Mouse (Mus musculus) embryonic facial prominence, embryonic 11.5 days (tissue): ENCODE data around the gene Ccdc30. TPM values are rescaled to one million over a fixed set of nuclear protein-coding genes. Genes with fewer than 3 reads are reported as not detected.

Experiments
- ATAC-seq: fragments of 200-750 bp; cut with Nextera tagmentation; replicated peaks from 2 replicates; pipeline ENCODE4 v1.8.0; 2017; ENCODE audit warnings: low read depth; ENCODE audit not compliant: insufficient number of reproducible peaks, low FRiP score, low TSS enrichment
- DNase-seq: peaks from one replicate; pipeline ENCODE4 v3.0.0-alpha.2; 2015; ENCODE audit warnings: low spot score
- H3K27ac ChIP-seq: fragments of 300-500 bp; sonication (generic); replicated peaks from 2 replicates; pipeline ENCODE4 v1.5.1; 2014; ENCODE audit warnings: mild to moderate bottlenecking, low read depth, low read length, control low read depth
- H3K27me3 ChIP-seq: fragments of 300-500 bp; sonication (generic); 2 replicates; pipeline ENCODE4 v1.6.1; 2014; ENCODE audit warnings: mild to moderate bottlenecking, low read length, moderate library complexity, mixed read lengths; ENCODE audit not compliant: control insufficient read depth, insufficient read depth
- H3K36me3 ChIP-seq: fragments of 300-500 bp; sonication (generic); replicated peaks from 2 replicates; pipeline ENCODE4 v1.6.1; 2014; ENCODE audit warnings: low read depth, mild to moderate bottlenecking, low read length, moderate library complexity, mixed read lengths; ENCODE audit not compliant: control insufficient read depth, insufficient read depth
- H3K4me1 ChIP-seq: fragments of 300-500 bp; sonication (generic); 2 replicates; pipeline ENCODE4 v1.6.1; 2014; ENCODE audit warnings: low read length, mixed read lengths; ENCODE audit not compliant: control insufficient read depth, insufficient read depth
- H3K4me2 ChIP-seq: fragments of 300-500 bp; sonication (generic); 2 replicates; pipeline ENCODE4 v1.6.1; 2014; ENCODE audit warnings: low read depth, mild to moderate bottlenecking, control low read depth, low read length, moderate library complexity
- H3K4me3 ChIP-seq: fragments of 300-500 bp; sonication (generic); 2 replicates; pipeline ENCODE4 v1.5.1; 2014; ENCODE audit warnings: low read depth, low read length, control low read depth
- H3K9ac ChIP-seq: fragments of 300-500 bp; sonication (generic); replicated peaks from 2 replicates; pipeline ENCODE4 v1.6.1; 2014; ENCODE audit warnings: mild to moderate bottlenecking, control low read depth, low read length
- H3K9me3 ChIP-seq: fragments of 300-500 bp; sonication (generic); replicated peaks from 2 replicates; pipeline ENCODE4 v1.6.1; 2016; ENCODE audit warnings: mild to moderate bottlenecking, low read length, inconsistent platforms, mixed read lengths; ENCODE audit not compliant: control insufficient read depth
- WGBS: fragments of 180-500 bp; shearing (Covaris S2); extraction: QIAGEN DNeasy Blood & Tissue Kit; methylation state at CpG from one replicate; pipeline ENCODE4 v1.1.7; 2014; 5-methylcytosine and 5-hydroxymethylcytosine counted together
- polyA plus RNA-seq: library from polyadenylated mRNA; unstranded; fragments of >200 nt; fragmentation: Nextera tagmentation; extraction: Ambion mirVana; gene quantifications from 2 replicates; pipeline ENCODE4 v1.2.1, GENCODE M21; 2014

Gene Ccdc30
- polyA plus RNA-seq, 1 experiment from 2014 or later, result 6.7 TPM

DNA sequence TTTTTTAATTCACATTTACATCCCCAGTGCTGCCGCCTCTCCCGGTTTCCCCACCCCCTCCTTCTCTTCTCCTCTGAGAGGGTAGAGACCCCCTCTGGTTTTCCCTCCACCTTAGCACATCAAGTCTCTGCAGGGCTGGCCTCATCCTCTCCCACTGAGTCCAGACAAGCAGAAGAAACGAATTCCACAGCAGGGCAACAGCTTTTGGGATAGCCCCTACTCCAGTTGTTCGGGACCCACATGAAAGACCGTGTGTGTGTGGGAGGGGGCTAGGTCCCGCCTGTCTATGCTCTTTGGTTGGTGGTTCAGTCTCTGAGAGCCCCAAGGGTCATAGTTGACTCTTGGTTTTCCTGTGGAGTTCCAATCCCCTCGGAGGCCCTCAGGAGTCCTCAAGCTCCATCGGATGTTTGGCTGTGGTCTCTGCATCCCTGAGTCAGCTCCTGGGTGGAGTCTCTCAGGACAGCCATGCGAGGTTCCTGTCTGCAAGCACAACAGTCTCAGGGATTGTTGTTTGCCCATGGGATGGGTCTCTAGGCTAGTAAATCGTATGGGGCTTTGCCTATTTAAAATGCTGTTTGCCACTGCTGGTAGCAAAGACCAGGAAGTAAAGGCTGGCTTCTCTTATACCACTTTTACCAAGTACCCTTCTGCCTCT lies 94.3 kb downstream of the Ccdc30 start:
- peak overlapping the region; percentile 48 for H3K4me2 ChIP-seq
- no peaks in the 10 kb centered on the region for H3K27me3 ChIP-seq
- no peak overlapping the region for H3K27ac ChIP-seq
- H3K9me3 ChIP-seq, result no peaks in the 10 kb centered on the region
- DNase-seq (no peak), ATAC-seq (peak; percentile 61)
- peak overlapping the region; percentile 72 for H3K4me3 ChIP-seq
- H3K4me1 ChIP-seq, result no peaks in the 10 kb centered on the region
- H3K9ac ChIP-seq, result peak overlapping the region; percentile 56
- 26% methylated on average over 10 of the region's 10 CpGs for WGBS
- H3K36me3 ChIP-seq, result no peaks in the 10 kb centered on the region

DNA sequence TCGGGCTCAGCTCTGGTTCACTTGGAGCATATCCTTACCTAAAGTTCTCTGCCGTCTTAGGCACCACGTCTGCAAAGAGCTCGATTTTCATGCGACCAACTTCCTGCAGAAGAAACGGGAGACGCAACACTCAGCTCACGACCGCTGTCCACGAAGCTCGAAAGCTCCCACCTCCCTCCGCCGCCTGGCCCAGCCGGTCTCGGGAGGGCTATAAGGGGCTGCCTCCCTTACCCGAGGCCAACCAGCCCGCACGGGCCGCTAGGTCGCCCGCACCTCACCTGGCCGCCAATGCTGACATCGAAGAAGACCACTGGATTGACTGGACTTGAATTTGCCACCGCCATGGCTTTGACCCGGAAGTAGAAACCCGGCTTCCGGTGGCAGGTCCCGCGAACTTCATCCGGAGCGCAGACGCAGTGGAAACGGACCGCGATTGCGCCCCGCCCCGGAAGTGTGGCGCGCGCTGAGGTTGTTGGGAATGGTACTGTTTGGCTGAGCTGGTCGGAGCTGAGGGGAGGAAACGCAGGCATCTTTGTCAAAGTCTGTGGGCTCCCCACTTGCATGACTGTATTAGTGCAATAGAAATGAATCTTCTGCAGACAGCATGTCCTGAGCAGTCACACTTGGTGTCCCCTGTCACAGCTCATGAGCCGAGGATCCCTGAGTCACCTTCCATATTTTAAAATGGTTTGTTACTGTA lies 95.0 kb downstream of the Ccdc30 start, which contains the start of gene Ppih:
Ppih (minus strand) TSS at position 416 of the 700 bp plus-strand sequence.
- H3K9ac ChIP-seq, result peak within 1 kb of the TSS; percentile 56
- ATAC-seq (peak; percentile 91), DNase-seq (peak; percentile 96)
- H3K4me2 ChIP-seq, result peak within 1 kb of the TSS; percentile 82
- WGBS, result under 1% methylated on average over 44 of the region's 44 CpGs
- H3K9me3 ChIP-seq, result no peaks in the 10 kb centered on the region
- peaks cover 1% of the 10 kb centered on the region; the same call in 1 of the 2 replicates for H3K36me3 ChIP-seq
- no peaks in the 10 kb centered on the region for H3K4me1 ChIP-seq
- no peak within 1 kb of the TSS for H3K27ac ChIP-seq
- peak within 1 kb of the TSS; percentile 72 for H3K4me3 ChIP-seq
- H3K27me3 ChIP-seq, result no peaks in the 10 kb centered on the region

DNA sequence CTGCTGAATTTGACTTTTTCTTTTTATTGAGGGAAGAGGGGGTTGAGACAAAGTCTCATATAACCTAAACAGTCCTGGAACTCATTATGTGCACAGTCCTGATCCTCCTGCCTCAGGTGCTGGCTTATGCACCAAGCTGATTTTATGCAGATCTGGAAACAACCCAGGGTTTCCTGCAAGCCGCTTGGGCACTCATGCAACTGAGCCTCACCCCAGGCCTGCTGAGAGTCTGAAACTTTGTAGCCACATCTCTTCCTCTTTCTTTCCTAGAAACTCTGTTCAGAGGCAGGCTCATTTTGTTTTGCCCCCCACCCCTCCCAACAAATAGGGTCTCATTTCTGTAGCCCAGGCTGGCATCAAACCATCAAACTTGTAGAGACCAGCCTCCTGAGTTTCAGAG lies 101.6 kb downstream of the Ccdc30 start:
- ATAC-seq (no peak), DNase-seq (no peak)
- 86% methylated on average over 1 of the region's 1 CpGs for WGBS
- Histone ChIP-seq H3K4me3 (no peak overlapping the region), H3K4me1 (no peaks in the 10 kb centered on the region), H3K27me3 (no peaks in the 10 kb centered on the region), H3K36me3 (peaks cover 7% of the 10 kb centered on the region), H3K4me2 (no peak overlapping the region), H3K9ac (no peak overlapping the region), H3K27ac (no peak overlapping the region), H3K9me3 (no peaks in the 10 kb centered on the region)

DNA sequence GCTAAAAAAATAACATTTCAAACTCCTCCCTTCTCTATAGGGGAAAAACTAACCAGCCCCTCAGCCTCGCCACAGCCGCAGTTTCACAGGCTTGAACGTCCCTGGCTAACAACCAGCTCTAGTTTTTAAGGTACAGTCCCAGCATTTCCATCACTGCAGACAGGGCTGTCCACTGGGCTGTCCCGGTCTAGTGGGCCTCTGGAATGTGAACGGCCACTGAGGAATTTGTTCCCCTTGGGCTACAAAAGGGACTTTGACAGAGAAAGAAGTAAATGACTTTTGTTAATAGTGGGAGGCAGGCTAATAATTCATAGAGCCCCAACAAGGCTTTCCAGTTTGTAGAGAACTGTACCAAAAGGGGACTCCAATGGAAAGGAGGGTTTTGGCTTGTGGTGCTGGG lies 109.9 kb downstream of the Ccdc30 start:
- Histone ChIP-seq H3K9me3 (no peaks in the 10 kb centered on the region), H3K4me1 (no peaks in the 10 kb centered on the region), H3K36me3 (0 out of 2 replicates have a peak, but pooled peaks cover 2% of the 10 kb centered on the region), H3K9ac (no peak overlapping the region), H3K27me3 (no peaks in the 10 kb centered on the region), H3K4me3 (no peak overlapping the region), H3K27ac (no peak overlapping the region), H3K4me2 (no peak overlapping the region)
- DNase-seq, result no peak
- 64% methylated on average over 5 of the region's 5 CpGs for WGBS
- ATAC-seq, result no peak

DNA sequence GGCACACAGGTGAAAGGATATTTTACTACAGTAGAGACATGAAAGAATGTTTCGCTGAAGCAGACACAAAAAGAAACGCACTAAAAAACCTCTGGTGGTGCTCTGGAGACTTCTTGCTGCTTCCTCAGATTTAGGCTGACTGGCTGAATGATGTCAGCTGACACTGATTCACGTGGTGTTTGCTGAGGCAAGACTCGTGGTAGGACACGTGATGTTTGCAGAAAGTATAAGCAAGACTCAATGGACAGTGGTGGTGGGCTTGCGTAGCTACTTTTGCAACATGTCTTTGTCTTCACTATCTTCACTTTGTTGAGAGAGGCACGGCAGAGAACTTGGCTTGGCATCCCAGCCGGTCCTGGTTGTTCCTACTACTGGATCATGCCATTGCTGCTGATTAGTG lies 112.0 kb downstream of the Ccdc30 start:
- Histone ChIP-seq H3K4me1 (no peaks in the 10 kb centered on the region), H3K9ac (no peak overlapping the region), H3K36me3 (no peaks in the 10 kb centered on the region), H3K4me2 (no peak overlapping the region), H3K27ac (no peak overlapping the region), H3K9me3 (no peaks in the 10 kb centered on the region), H3K4me3 (no peak overlapping the region), H3K27me3 (no peaks in the 10 kb centered on the region)
- ATAC-seq (no peak), DNase-seq (no peak)
- 94% methylated on average over 8 of the region's 8 CpGs for WGBS

DNA sequence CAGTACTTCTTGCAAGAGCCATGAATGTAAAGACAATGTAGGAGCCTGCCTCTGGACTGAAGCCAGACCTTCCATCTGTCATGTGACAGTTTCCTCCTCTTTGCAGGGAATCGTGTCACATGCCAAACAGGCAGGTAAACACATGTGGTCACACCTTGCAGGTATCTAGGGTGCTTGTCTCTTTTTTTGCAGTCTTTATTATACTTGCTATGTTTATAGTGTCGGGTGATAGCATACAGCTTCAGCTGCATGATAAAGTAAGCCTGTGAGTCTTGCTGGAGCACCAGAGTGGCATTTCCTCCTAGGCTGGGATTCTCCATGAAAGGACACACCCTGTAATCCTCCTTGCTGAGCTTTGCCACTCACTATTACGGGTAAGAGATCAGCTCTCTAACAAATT lies 113.5 kb downstream of the Ccdc30 start:
- no peak overlapping the region for H3K9ac ChIP-seq
- 84% methylated on average over 3 of the region's 3 CpGs for WGBS

DNA sequence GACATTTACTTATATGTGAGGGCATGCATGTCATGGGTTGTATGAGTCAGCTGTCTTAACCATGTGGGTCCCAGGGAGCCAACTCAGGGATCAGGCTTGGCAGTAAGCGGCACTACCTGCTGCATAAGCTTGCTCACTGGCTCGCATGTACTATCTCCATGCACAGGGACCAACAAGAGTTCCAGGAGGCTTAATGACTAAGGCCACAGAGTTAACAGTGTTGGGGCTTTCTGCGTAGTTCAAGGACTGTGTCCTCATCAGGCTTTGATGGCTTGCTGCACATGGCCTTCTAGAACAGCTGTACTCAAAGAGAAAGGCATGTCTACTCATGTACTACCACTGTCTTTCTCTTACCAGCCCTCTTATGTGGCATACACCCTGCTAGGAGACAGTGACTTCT lies 114.6 kb downstream of the Ccdc30 start:
- Histone ChIP-seq H3K4me2 (no peak overlapping the region), H3K4me3 (no peak overlapping the region), H3K9ac (no peak overlapping the region), H3K9me3 (no peaks in the 10 kb centered on the region), H3K4me1 (no peaks in the 10 kb centered on the region), H3K27ac (no peak overlapping the region), H3K27me3 (no peaks in the 10 kb centered on the region), H3K36me3 (no peaks in the 10 kb centered on the region)
- no peak for ATAC-seq
- 94% methylated on average over 3 of the region's 3 CpGs for WGBS
- no peak for DNase-seq

More for the DNA sequence above, 113.5 kb downstream of the Ccdc30 start:
- no peak overlapping the region for H3K4me3 ChIP-seq
- no peak overlapping the region for H3K4me2 ChIP-seq
- H3K27ac ChIP-seq, result no peak overlapping the region
- no peaks in the 10 kb centered on the region for H3K4me1 ChIP-seq
- no peaks in the 10 kb centered on the region for H3K27me3 ChIP-seq
- ATAC-seq, result no peak
- no peaks in the 10 kb centered on the region for H3K9me3 ChIP-seq
- no peak for DNase-seq
- H3K36me3 ChIP-seq, result no peaks in the 10 kb centered on the region

DNA sequence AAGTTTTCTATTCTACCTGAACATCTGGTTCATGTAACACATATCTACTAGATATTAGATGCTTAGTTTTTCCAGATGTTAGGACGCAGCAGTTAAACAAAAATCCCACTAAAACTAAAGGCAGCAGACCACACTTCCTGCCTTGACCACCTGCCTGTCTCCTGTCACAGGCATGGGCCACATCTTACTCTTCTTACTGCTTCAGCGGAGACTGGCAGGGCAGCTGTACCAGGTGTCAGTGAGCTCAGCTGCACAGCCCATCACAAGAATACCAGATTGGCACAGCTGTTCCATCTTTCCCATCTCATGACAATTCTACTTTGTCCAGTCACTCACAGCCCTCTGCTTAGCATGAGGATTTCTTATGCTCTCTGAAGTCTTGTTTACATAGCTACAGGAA lies 118.0 kb downstream of the Ccdc30 start:
- no peaks in the 10 kb centered on the region for H3K9me3 ChIP-seq
- H3K27me3 ChIP-seq, result no peaks in the 10 kb centered on the region
- no peak overlapping the region for H3K4me2 ChIP-seq
- no peak overlapping the region for H3K27ac ChIP-seq
- no peak overlapping the region for H3K4me3 ChIP-seq
- WGBS, result 60% methylated on average over 2 of the region's 2 CpGs
- H3K36me3 ChIP-seq, result no peaks in the 10 kb centered on the region
- no peaks in the 10 kb centered on the region for H3K4me1 ChIP-seq
- DNase-seq (no peak), ATAC-seq (no peak)
- H3K9ac ChIP-seq, result no peak overlapping the region
